Comparison of ENCODE assay signal across 21 mouse cellular contexts in the genomic region with DNA sequence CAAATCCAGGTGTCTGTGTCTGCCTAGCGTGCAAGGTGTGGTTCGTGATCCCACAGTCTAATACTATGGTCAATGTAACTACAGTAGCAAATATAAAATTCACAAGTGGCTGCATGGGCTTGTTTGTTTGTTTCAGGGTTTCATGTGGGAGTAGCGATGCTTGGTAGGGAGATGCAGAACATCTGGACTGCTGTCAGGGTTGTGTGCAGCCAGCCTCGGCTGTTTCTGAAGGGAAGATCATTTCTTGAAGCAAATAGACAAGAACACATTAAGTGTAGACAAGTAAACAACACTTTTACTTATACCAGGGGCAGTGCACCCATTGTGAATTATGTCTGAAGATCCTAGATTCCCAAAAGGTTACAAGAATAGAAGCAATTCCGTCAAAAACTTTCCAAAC. TPM values are rescaled to one million over a fixed set of nuclear protein-coding genes. Genes with fewer than 3 reads are reported as not detected.
"Had no signal": no experiment of that assay in that cellular context is flagged by ENCODE, and none has a peak within 500 bp of the region (broad histone marks: within the 10 kb centered on the region; RNA-seq: fewer than 3 reads in every experiment).

No protein-coding gene starts in this region.

- H3K27ac ChIP-seq: liver, embryonic 13.5 days; liver, embryonic 15.5 days; macrophage; midbrain, embryonic 13.5 days; midbrain, embryonic 15.5 days; neural tube, embryonic 12.5 days; stomach, embryonic 15.5 days; stomach, postnatal 0 days had no signal

- H3K4me3 ChIP-seq: liver, embryonic 13.5 days; liver, embryonic 15.5 days; megakaryocyte, embryonic 14.5 days; midbrain, embryonic 13.5 days; midbrain, embryonic 15.5 days; neural tube, embryonic 12.5 days; stomach, embryonic 15.5 days had no signal

- H3K4me1 ChIP-seq: liver, embryonic 13.5 days; liver, embryonic 15.5 days; megakaryocyte, embryonic 14.5 days; midbrain, embryonic 13.5 days; midbrain, embryonic 15.5 days; neural tube, embryonic 12.5 days; stomach, embryonic 15.5 days had no signal

- H3K36me3 ChIP-seq: liver, embryonic 13.5 days; liver, embryonic 15.5 days; midbrain, embryonic 13.5 days; midbrain, embryonic 15.5 days; neural tube, embryonic 12.5 days; stomach, embryonic 15.5 days had no signal

- H3K9me3 ChIP-seq: liver, embryonic 13.5 days; liver, embryonic 15.5 days; megakaryocyte, embryonic 14.5 days; midbrain, embryonic 13.5 days; midbrain, embryonic 15.5 days; neural tube, embryonic 12.5 days; stomach, embryonic 15.5 days had no signal

- ATAC-seq: liver, postnatal 0 days; midbrain, embryonic 13.5 days; midbrain, embryonic 15.5 days had no signal

- DNase-seq: liver, embryonic 13.5 days; liver, postnatal 0 days; lung, postnatal 14 days; right cerebral cortex, postnatal 14 days; thymus, adult 2 months; thymus, postnatal 25 days; thymus, postnatal 4 days had no signal

- H3K27me3 ChIP-seq: liver, embryonic 13.5 days; liver, embryonic 15.5 days; megakaryocyte, embryonic 14.5 days; midbrain, embryonic 13.5 days; midbrain, embryonic 15.5 days; neural tube, embryonic 12.5 days; stomach, embryonic 15.5 days had no signal

- H3K4me2 ChIP-seq: liver, embryonic 11.5 days; liver, embryonic 13.5 days; liver, embryonic 15.5 days; midbrain, embryonic 11.5 days; midbrain, embryonic 13.5 days; midbrain, embryonic 15.5 days; neural tube, embryonic 12.5 days; stomach, embryonic 15.5 days had no signal

- H3K9ac ChIP-seq: liver, embryonic 13.5 days; liver, embryonic 15.5 days; liver, postnatal 0 days; midbrain, embryonic 13.5 days; midbrain, embryonic 15.5 days; neural tube, embryonic 12.5 days; stomach, embryonic 15.5 days had no signal

RNA-seq across cellular contexts. Expression of gene Gk2, which starts 36.6 kb away (rescaled TPM):
- polyA plus RNA-seq: liver, embryonic 11.5 days; liver, embryonic 13.5 days; liver, embryonic 15.5 days; liver, postnatal 0 days; macrophage; midbrain, embryonic 11.5 days; midbrain, embryonic 13.5 days; midbrain, embryonic 15.5 days; midbrain, postnatal 0 days; neural tube, embryonic 12.5 days; neural tube, embryonic 14.5 days; spleen, adult 2 months; stomach, embryonic 15.5 days; stomach, postnatal 0 days; urinary bladder, adult 2 months had no signal
